Comparison of ENCODE assay signal across 15 mouse cellular contexts in the genomic region with DNA sequence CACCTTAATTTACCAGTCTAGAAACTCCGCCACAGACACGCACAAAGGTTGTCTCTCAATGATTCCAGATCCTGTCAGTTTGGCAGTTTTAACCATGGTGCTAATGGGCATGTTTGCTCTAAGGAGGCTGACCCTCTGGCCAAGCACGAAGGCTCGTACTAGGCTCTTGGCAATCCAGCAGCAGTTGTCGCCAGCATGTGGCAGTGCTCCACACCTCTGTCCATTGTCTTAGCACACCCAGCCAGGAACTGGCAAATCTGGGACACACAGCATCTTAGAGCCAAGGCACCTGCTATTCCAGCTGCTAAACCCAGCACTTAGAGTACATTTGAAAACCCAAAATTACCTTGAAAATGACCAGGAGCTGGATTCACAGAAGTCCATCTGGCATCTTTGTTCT. TPM values are rescaled to one million over a fixed set of nuclear protein-coding genes. Genes with fewer than 3 reads are reported as not detected.
"Had no signal": no experiment of that assay in that cellular context is flagged by ENCODE, and none has a peak within 500 bp of the region (broad histone marks: within the 10 kb centered on the region; RNA-seq: fewer than 3 reads in every experiment).

No protein-coding gene starts in this region.

- H3K9me3 ChIP-seq: limb, embryonic 12.5 days; midbrain, embryonic 13.5 days; neural tube, embryonic 12.5 days had no signal

- H3K9ac ChIP-seq: limb, embryonic 12.5 days; liver, embryonic 14.5 days; midbrain, embryonic 13.5 days; neural tube, embryonic 12.5 days had no signal

- ATAC-seq: lung, postnatal 0 days; midbrain, embryonic 13.5 days had no signal

- H3K27ac ChIP-seq: layer of hippocampus, adult 2 months; limb, embryonic 12.5 days; liver, embryonic 14.5 days; midbrain, embryonic 13.5 days; neural tube, embryonic 12.5 days; stomach, postnatal 0 days had no signal

- H3K4me2 ChIP-seq: limb, embryonic 12.5 days; midbrain, embryonic 13.5 days; neural tube, embryonic 12.5 days had no signal

- H3K4me3 ChIP-seq: layer of hippocampus, adult 2 months; limb, embryonic 12.5 days; midbrain, embryonic 13.5 days; neural tube, embryonic 12.5 days had no signal

- DNase-seq: kidney, postnatal 10 days; kidney, postnatal 4 days; liver; lung, adult 2 months; lung, postnatal 36 days; thymus, postnatal 4 days had no signal

- H3K27me3 ChIP-seq: limb, embryonic 12.5 days; midbrain, embryonic 13.5 days; neural tube, embryonic 12.5 days had no signal

RNA-seq across cellular contexts. Expression of gene Abat, which starts 23.9 kb away (rescaled TPM):
- total RNA-seq: monocyte, adult 5-6 weeks; neutrophil, adult 5-6 weeks had no signal
